Mouse (Mus musculus) spleen, adult 2 months (tissue): ENCODE data around the gene Ptrhd1.

Experiments
- CTCF ChIP-seq: fragments of 200-500 bp; IDR thresholded peaks from 2 replicates; pipeline ENCODE4 v1.5.1; 2011; ENCODE audit warnings: mild to moderate bottlenecking, inconsistent platforms; ENCODE audit not compliant: insufficient read depth, insufficient read length, insufficient replicate concordance; ENCODE audit errors: extremely low read depth
- POLR2A ChIP-seq: fragments of 200-500 bp; IDR thresholded peaks from 2 replicates; pipeline ENCODE4 v1.6.1; 2011; ENCODE audit warnings: low read depth, low read length, inconsistent platforms

DNA sequence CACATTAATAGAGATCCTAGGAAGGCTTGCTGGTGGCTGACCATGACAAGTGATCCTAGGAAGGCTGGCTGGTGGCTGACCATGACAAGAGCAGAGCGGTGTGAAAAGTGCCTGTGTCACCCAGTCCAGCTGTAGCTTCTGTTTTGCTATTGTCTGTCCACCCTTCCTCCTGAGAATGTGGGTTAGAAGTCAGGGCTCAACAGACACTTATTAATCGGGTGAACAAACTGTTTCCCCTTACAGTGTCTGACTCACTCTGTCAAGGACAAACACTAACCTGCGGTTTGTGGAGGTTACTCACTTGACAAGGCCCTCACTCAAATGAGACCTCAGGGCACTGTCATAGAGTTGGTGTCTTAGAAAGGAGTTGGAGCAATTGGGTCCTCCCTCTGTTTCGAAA is 35.1 kb upstream of the Ptrhd1 start:
- TF ChIP-seq CTCF (no peak), POLR2A (no peak)
